Mouse (Mus musculus) cerebellum, postnatal 25 days (tissue): Measurements from ENCODE around the gene Palm.

Experiments
- DNase-seq, 2 experiments: peaks; one replicate each; pipeline ENCODE4 v3.0.0; 2021; ENCODE audit warnings: mixed read lengths in 2 of 2

Gene Palm

GRCm38 (mm10) chr10:79832026-79832785 lies 38.8 kb downstream of the Palm start:
- DNase-seq = no peak

- DNase-seq = no peak
These were observed 39.4 kb downstream of the Palm start for GRCm38 (mm10) chr10:79832786-79833181.

- DNase-seq = peak; percentile 84 to 89
These were observed 41.5 kb downstream of the Palm start for GRCm38 (mm10) chr10:79834769-79835398.

GRCm38 (mm10) chr10:79836918-79837317 lies 43.5 kb downstream of the Palm start:
- no peak for DNase-seq

- no peak for DNase-seq
These were observed 44.8 kb downstream of the Palm start for GRCm38 (mm10) chr10:79838151-79838550.

GRCm38 (mm10) chr10:79840091-79840490 lies 46.7 kb downstream of the Palm start:
- no peak for DNase-seq

GRCm38 (mm10) chr10:79840644-79841551 lies 47.5 kb downstream of the Palm start:
- DNase-seq = peak; percentile 64 to 70

- DNase-seq = no peak
These were observed 49.0 kb downstream of the Palm start for GRCm38 (mm10) chr10:79842322-79842721.

- peak in 1 of 2 experiments; percentile 33 for DNase-seq
These were observed 50.1 kb downstream of the Palm start for GRCm38 (mm10) chr10:79843476-79843875.

GRCm38 (mm10) chr10:79846553-79846952 lies 53.2 kb downstream of the Palm start:
- DNase-seq = no peak

- no peak for DNase-seq
These were observed 56.7 kb downstream of the Palm start for GRCm38 (mm10) chr10:79849941-79850628.

GRCm38 (mm10) chr10:79851653-79852052 lies 58.3 kb downstream of the Palm start:
- DNase-seq = no peak

GRCm38 (mm10) chr10:79852107-79852789 lies 58.9 kb downstream of the Palm start:
- no peak for DNase-seq

GRCm38 (mm10) chr10:79852827-79853226 lies 59.5 kb downstream of the Palm start:
- DNase-seq = no peak

GRCm38 (mm10) chr10:79853392-79853791 lies 60.0 kb downstream of the Palm start:
- peak; percentile 85 to 92 for DNase-seq

GRCm38 (mm10) chr10:79853860-79854795 lies 60.8 kb downstream of the Palm start, which contains the start of gene Ptbp1:
Gene Ptbp1 (plus strand): TSS chr10:79854427.
- peak; percentile 99 to 100 for DNase-seq

GRCm38 (mm10) chr10:79854801-79855541 lies 61.6 kb downstream of the Palm start:
- peak in 1 of 2 experiments; percentile 82 for DNase-seq

- DNase-seq = peak; percentile 44 to 53
These were observed 62.3 kb downstream of the Palm start for GRCm38 (mm10) chr10:79855558-79856184.

GRCm38 (mm10) chr10:79856280-79856679 lies 62.9 kb downstream of the Palm start:
- DNase-seq = no peak
